Mouse (Mus musculus) G1E (cell line): Measurements from ENCODE around the gene Gmds. TPM values are rescaled to one million over a fixed set of nuclear protein-coding genes. Genes with fewer than 3 reads are reported as not detected.

Experiments
- ATAC-seq: 2 replicates; pipeline ENCODE4 v1.8.0; 2016; ENCODE audit warnings: mild to moderate bottlenecking; ENCODE audit not compliant: insufficient number of reproducible peaks, poor library complexity, low FRiP score, severe bottlenecking; ENCODE audit errors: extremely low read depth
- DNase-seq: peaks from one replicate; pipeline ENCODE4 v3.0.0; 2012; ENCODE audit warnings: low spot score
- H3K27me3 ChIP-seq: 2 replicates; pipeline ENCODE4 v1.6.1; 2012; ENCODE audit warnings: mild to moderate bottlenecking, low read length, inconsistent platforms; ENCODE audit not compliant: insufficient read depth
- H3K36me3 ChIP-seq: replicated peaks from 2 replicates; pipeline ENCODE3; 2012; ENCODE audit warnings: mild to moderate bottlenecking, inconsistent platforms
- H3K4me1 ChIP-seq: 2 replicates; pipeline ENCODE4 v1.6.1; 2012; ENCODE audit warnings: low read depth, low read length, inconsistent platforms, mixed read lengths; ENCODE audit not compliant: insufficient read depth
- H3K4me3 ChIP-seq: 2 replicates; pipeline ENCODE4 v1.5.1; 2012; ENCODE audit warnings: low read depth, mild to moderate bottlenecking, inconsistent platforms, low read length, moderate library complexity, mixed read lengths
- H3K9me3 ChIP-seq: replicated peaks from 2 replicates; pipeline ENCODE4 v1.6.1; 2012; ENCODE audit warnings: inconsistent platforms
- CTCF ChIP-seq: IDR thresholded peaks from 2 replicates; pipeline ENCODE4 v1.5.1; 2012; ENCODE audit warnings: low read depth, low read length, inconsistent platforms, mixed read lengths
- GATA1 ChIP-seq: IDR thresholded peaks from 2 replicates; pipeline ENCODE4 v1.6.1; 2012; ENCODE audit warnings: borderline replicate concordance, low read length, inconsistent platforms, mixed read lengths
- GATA2 ChIP-seq: IDR thresholded peaks from 2 replicates; pipeline ENCODE4 v1.6.1; 2012; ENCODE audit warnings: low read depth, low read length, inconsistent platforms, borderline replicate concordance
- POLR2AphosphoS5 ChIP-seq: IDR thresholded peaks from 2 replicates; pipeline ENCODE4 v1.6.1; 2012; ENCODE audit warnings: low read depth, low read length, inconsistent platforms; ENCODE audit not compliant: insufficient replicate concordance
- TAL1 ChIP-seq: conservative IDR thresholded peaks from 2 replicates; pipeline ENCODE4 v1.6.1; 2012; ENCODE audit warnings: low read depth, low read length, inconsistent platforms, mixed read lengths
- polyA plus RNA-seq: library from polyadenylated mRNA; stranded (reverse); fragments of >175 nt; gene quantifications from 2 replicates; pipeline ENCODE4 v1.2.3, GENCODE M21; 2012
- total RNA-seq, 2 experiments: library from RNA; stranded (forward) in 1 of 2; stranded (reverse) in 1 of 2; fragments of 200-1000 nt in 1 of 2; fragments of >200 nt in 1 of 2; fragmentation: Nextera tagmentation in 1 of 2; gene quantifications; 2 replicates each; pipeline ENCODE4 v1.2.3; 2014 to 2017

The Gmds gene
- total and polyA plus RNA-seq, 3 experiments = 19.9 to 27.5 (median 22.1) TPM

GRCm38 (mm10) chr13:32042748-32043147, 295.8 kb downstream of the Gmds start:
- Histone ChIP-seq H3K4me3 (no peak overlapping the region), H3K27me3 (no peaks in the 10 kb centered on the region), H3K9me3 (no peaks in the 10 kb centered on the region), H3K4me1 (no peaks in the 10 kb centered on the region), H3K36me3 (no peaks in the 10 kb centered on the region)
- ATAC-seq (no peak), DNase-seq (no peak)
- TF ChIP-seq CTCF = no peak
- TF ChIP-seq TAL1 = no peak
- no peak for TF ChIP-seq GATA2
- TF ChIP-seq POLR2AphosphoS5 = no peak
- no peak for TF ChIP-seq GATA1

GRCm38 (mm10) chr13:32040822-32041221, 297.7 kb downstream of the Gmds start:
- no peaks in the 10 kb centered on the region for H3K4me1 ChIP-seq
- no peaks in the 10 kb centered on the region for H3K9me3 ChIP-seq
- no peaks in the 10 kb centered on the region for H3K36me3 ChIP-seq
- ATAC-seq (no peak), DNase-seq (no peak)
- H3K27me3 ChIP-seq = no peaks in the 10 kb centered on the region
- TF ChIP-seq GATA1 = no peak
- TF ChIP-seq GATA2 = no peak
- no peak for TF ChIP-seq CTCF
- TF ChIP-seq POLR2AphosphoS5 = no peak
- TF ChIP-seq TAL1 = no peak
- no peak overlapping the region for H3K4me3 ChIP-seq

DNA sequence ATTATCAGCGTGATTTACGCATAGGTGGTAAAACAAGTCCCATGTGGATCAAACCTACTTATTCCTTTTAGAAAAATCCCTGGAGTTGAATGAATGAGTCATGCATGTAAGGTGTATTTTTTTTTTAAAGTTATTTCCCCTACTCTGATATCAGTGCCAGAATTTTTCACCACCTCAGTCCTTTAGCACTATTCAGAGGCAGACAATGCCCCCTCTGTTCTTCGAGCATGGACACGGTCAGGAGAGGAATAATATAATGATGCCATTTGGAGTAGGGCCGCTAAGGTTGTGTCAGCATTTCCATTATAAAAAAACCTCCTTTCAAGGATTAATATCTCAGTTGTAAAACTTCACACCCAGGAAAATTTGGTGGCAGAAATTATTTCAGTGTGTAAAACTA, 301.6 kb downstream of the Gmds start:
- DNase-seq (no peak), ATAC-seq (no peak)
- Histone ChIP-seq H3K27me3 (no peaks in the 10 kb centered on the region), H3K9me3 (no peaks in the 10 kb centered on the region), H3K4me3 (no peak overlapping the region), H3K36me3 (no peaks in the 10 kb centered on the region), H3K4me1 (no peaks in the 10 kb centered on the region)
- TF ChIP-seq GATA1 = no peak
- no peak for TF ChIP-seq CTCF
- TF ChIP-seq TAL1 = no peak
- TF ChIP-seq GATA2 = no peak
- TF ChIP-seq POLR2AphosphoS5 = no peak

DNA sequence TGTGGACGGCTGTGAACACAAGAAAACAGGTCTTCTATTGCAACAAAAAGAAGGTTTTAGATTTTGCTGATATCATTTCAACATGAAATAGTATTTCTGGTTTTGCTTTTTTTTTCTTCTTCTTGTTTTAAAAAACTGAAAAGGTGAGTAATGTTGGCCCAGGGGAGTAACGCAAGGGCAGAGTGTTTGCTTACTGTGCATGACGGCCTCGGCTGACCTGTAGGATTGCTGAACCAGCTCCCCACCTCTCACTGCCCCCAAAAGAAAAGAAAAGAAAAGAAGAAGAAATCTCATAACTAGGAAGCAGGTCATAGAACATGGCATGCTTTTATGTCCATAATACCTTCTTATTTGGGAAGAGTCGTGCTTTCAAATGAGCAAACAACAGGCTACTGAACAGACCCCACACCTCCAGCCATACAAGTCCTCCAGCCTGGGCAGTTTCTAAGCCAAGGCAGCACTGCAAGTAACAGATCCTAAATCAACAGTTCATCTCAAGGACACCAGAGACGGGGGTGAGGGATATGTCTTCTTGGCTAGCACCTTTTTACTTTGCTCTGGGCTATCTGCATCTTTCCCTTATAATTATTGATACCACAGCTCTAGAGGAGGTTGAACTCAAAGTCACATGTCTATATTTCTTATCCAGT, 303.6 kb downstream of the Gmds start:
- TF ChIP-seq GATA1 (no peak), CTCF (no peak), POLR2AphosphoS5 (no peak), GATA2 (no peak), TAL1 (no peak)
- no peaks in the 10 kb centered on the region for H3K36me3 ChIP-seq
- ATAC-seq (no peak), DNase-seq (no peak)
- H3K9me3 ChIP-seq = no peaks in the 10 kb centered on the region
- no peaks in the 10 kb centered on the region for H3K4me1 ChIP-seq
- no peak overlapping the region for H3K4me3 ChIP-seq
- H3K27me3 ChIP-seq = no peaks in the 10 kb centered on the region

- TF ChIP-seq CTCF = no peak
- TF ChIP-seq GATA2 = no peak
- TF ChIP-seq GATA1 = no peak
- TF ChIP-seq POLR2AphosphoS5 = no peak
- no peak for TF ChIP-seq TAL1
- Histone ChIP-seq H3K27me3 (no peaks in the 10 kb centered on the region), H3K4me1 (no peaks in the 10 kb centered on the region), H3K36me3 (no peaks in the 10 kb centered on the region), H3K4me3 (no peak overlapping the region), H3K9me3 (no peaks in the 10 kb centered on the region)
- ATAC-seq (no peak), DNase-seq (no peak)
Measured at GRCm38 (mm10) chr13:32034139-32034538, 304.4 kb downstream of the Gmds start.

- Histone ChIP-seq H3K4me3 (no peak overlapping the region), H3K4me1 (no peaks in the 10 kb centered on the region), H3K9me3 (no peaks in the 10 kb centered on the region), H3K36me3 (no peaks in the 10 kb centered on the region), H3K27me3 (peaks cover 7% of the 10 kb centered on the region)
- ATAC-seq (no peak), DNase-seq (no peak)
- TF ChIP-seq POLR2AphosphoS5 = no peak
- TF ChIP-seq CTCF = no peak
- TF ChIP-seq GATA2 = no peak
- TF ChIP-seq GATA1 = no peak
- TF ChIP-seq TAL1 = no peak
Measured at GRCm38 (mm10) chr13:32026226-32026975, 312.1 kb downstream of the Gmds start.
